11 mouse cellular contexts compared by ENCODE assay signal in the genomic region with DNA sequence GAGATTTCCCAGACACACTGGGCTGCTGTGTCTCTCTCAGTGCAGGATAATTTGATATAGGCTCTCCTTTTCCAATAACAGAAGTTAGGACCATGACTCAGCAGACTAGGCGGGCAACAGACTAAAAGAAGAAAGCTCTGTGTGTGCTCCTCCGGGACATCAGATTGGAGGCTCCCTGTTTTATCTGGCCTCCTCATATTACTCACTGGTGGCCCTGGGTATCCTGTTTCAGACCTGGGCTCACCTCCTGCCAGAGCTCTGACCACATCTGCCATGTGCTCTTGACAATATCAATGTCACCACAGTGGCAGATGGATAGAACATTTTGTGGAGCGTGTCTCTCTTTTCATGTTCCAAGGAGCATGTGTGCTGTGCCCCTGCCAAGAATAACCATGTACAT.
DNase-seq lines count a peak whose midpoint lies in the region; ATAC-seq lines count a peak whose summit lies in the region.
"Had no signal": no experiment of that assay in that cellular context is flagged by ENCODE, and none has a peak within 500 bp of the region (broad histone marks: within the 10 kb centered on the region; RNA-seq: fewer than 3 reads in every experiment).

No protein-coding gene starts in this region.

- intact Hi-C loops in left cerebral cortex, postnatal 25 days (cut with DNase I), result no loop called here

- no peak overlapping the region for H3K27ac ChIP-seq in embryonic facial prominence, embryonic 11.5 days (replicated peaks; ENCODE audit: low read depth, low read length)
- H3K27ac ChIP-seq in heart, embryonic 13.5 days (replicated peaks), result no peak overlapping the region; the same call in 1 of the 2 replicates

- H3K4me3 ChIP-seq in embryonic facial prominence, embryonic 11.5 days (ENCODE audit: low read depth, low read length), result no peak overlapping the region
- H3K4me3 ChIP-seq in heart, embryonic 13.5 days, result no peak overlapping the region

- no peaks in the 10 kb centered on the region for H3K27me3 ChIP-seq in embryonic facial prominence, embryonic 11.5 days (ENCODE audit: control insufficient read depth, insufficient read depth, low read length)
- H3K27me3 ChIP-seq in heart, embryonic 13.5 days (replicated peaks), result no peaks in the 10 kb centered on the region

- WGBS in embryonic facial prominence, embryonic 11.5 days, result 20% methylated on average over 3 of the region's 3 CpGs
- 12% methylated on average over 3 of the region's 3 CpGs for WGBS in heart, embryonic 13.5 days

- H3K4me2 ChIP-seq in embryonic facial prominence, embryonic 11.5 days (ENCODE audit: low read depth, low read length), result no peak overlapping the region
- no peak overlapping the region for H3K4me2 ChIP-seq in heart, embryonic 13.5 days

- no peak overlapping the region for H3K9ac ChIP-seq in embryonic facial prominence, embryonic 11.5 days (replicated peaks; ENCODE audit: low read length)
- no peak overlapping the region for H3K9ac ChIP-seq in heart, embryonic 13.5 days

- H3K36me3 ChIP-seq in embryonic facial prominence, embryonic 11.5 days (replicated peaks; ENCODE audit: control insufficient read depth, insufficient read depth, low read depth, low read length), result no peaks in the 10 kb centered on the region
- H3K36me3 ChIP-seq in heart, embryonic 13.5 days, result no peaks in the 10 kb centered on the region
- H3K36me3 ChIP-seq: G1E had no signal

- ATAC-seq in embryonic facial prominence, embryonic 11.5 days (replicated peaks; ENCODE audit: insufficient number of reproducible peaks, low FRiP score, low TSS enrichment, low read depth), result peak; percentile 90
- ATAC-seq in heart, embryonic 13.5 days (ENCODE audit: extremely low read depth, insufficient number of reproducible peaks, low FRiP score, low TSS enrichment), result peak; percentile 74
- peak; percentile 73 for ATAC-seq in megakaryocyte-erythroid progenitor cell, adult 5-6 weeks (replicated peaks; ENCODE audit: low FRiP score, low TSS enrichment, poor library complexity, severe bottlenecking)
- ATAC-seq: midbrain, embryonic 16.5 days had no signal

- H3K9me3 ChIP-seq in embryonic facial prominence, embryonic 11.5 days (replicated peaks; ENCODE audit: control insufficient read depth, low read length), result no peaks in the 10 kb centered on the region
- peaks cover 3% of the 10 kb centered on the region; the same call in 1 of the 2 replicates for H3K9me3 ChIP-seq in heart, embryonic 13.5 days
- H3K9me3 ChIP-seq: G1E had no signal

- H3K4me1 ChIP-seq in embryonic facial prominence, embryonic 11.5 days (ENCODE audit: control insufficient read depth, insufficient read depth, low read length), result no peaks in the 10 kb centered on the region
- peaks cover 13% of the 10 kb centered on the region for H3K4me1 ChIP-seq in heart, embryonic 13.5 days

- peak; percentile 3 for DNase-seq in layer of hippocampus, adult 11-12 months (ENCODE audit: low spot score)
- DNase-seq in layer of hippocampus, postnatal 25 days (ENCODE audit: extremely low spot score in 1 of 2, low spot score in 1 of 2), result no peak
- peak; percentile 75 for DNase-seq in embryonic facial prominence, embryonic 11.5 days (ENCODE audit: low spot score)
- no peak for DNase-seq in lung, postnatal 36 days
- no peak for DNase-seq in left cerebral cortex, postnatal 25 days (ENCODE audit: low spot score in 2 of 2)
- no peak for DNase-seq in natural killer cell, adult 2 months (ENCODE audit: low spot score in 2 of 2)
- DNase-seq: right cerebral cortex, postnatal 14 days had no signal

Comparison
In these comparisons a context has a peak if more than half of its experiments do, and no peak if none do; other contexts are left out.
1. DNase-seq: peak in layer of hippocampus, adult 11-12 months (single experiment) and embryonic facial prominence, embryonic 11.5 days (single experiment); none in layer of hippocampus, postnatal 25 days (0 of 2), lung, postnatal 36 days (single experiment), left cerebral cortex, postnatal 25 days (0 of 2) and natural killer cell, adult 2 months (0 of 2).
2. Peak in every context shown above with its lines, with median percentiles within 50 percentile points of each other: ATAC-seq.